8 mouse cellular contexts compared by ENCODE assay signal in genomic region chr6:118066199-118067081, GRCm38 (mm10). TPM values are rescaled to one million over a fixed set of nuclear protein-coding genes. Genes with fewer than 3 reads are reported as not detected.
DNase-seq lines count a peak whose midpoint lies in the region; ATAC-seq and TF ChIP-seq lines count a peak whose summit lies in the region.

No protein-coding gene starts in this region.

- H3K9me3 ChIP-seq in forebrain, embryonic 14.5 days (replicated peaks; ENCODE audit: control insufficient read depth, low read length), result no peaks in the 10 kb centered on the region
- H3K9me3 ChIP-seq in hindbrain, embryonic 16.5 days (ENCODE audit: control insufficient read depth, low read length), result no peaks in the 10 kb centered on the region
- no peaks in the 10 kb centered on the region for H3K9me3 ChIP-seq in limb, embryonic 14.5 days (ENCODE audit: control insufficient read depth, low read length)
- H3K9me3 ChIP-seq in midbrain, embryonic 13.5 days, result no peaks in the 10 kb centered on the region
- H3K9me3 ChIP-seq in stomach, embryonic 15.5 days, result no peaks in the 10 kb centered on the region

- DNase-seq in heart, adult 18-20 months, result peak; percentile 55 to 56
- no peak for DNase-seq in heart, postnatal 25 days (ENCODE audit: low spot score)
- DNase-seq in forebrain, embryonic 14.5 days (ENCODE audit: low spot score), result peak; percentile 36
- no peak for DNase-seq in limb, embryonic 14.5 days (ENCODE audit: low spot score)

- H3K27me3 ChIP-seq in forebrain, embryonic 14.5 days (replicated peaks; ENCODE audit: control insufficient read depth, insufficient read depth, low read length), result peaks cover 24% of the 10 kb centered on the region
- H3K27me3 ChIP-seq in hindbrain, embryonic 16.5 days (replicated peaks; ENCODE audit: control insufficient read depth, insufficient read depth, low read length), result no peaks in the 10 kb centered on the region; the same call in 1 of the 2 replicates
- H3K27me3 ChIP-seq in limb, embryonic 14.5 days (ENCODE audit: control insufficient read depth, insufficient read depth, low read length), result peaks cover 17% of the 10 kb centered on the region
- peaks cover 27% of the 10 kb centered on the region for H3K27me3 ChIP-seq in midbrain, embryonic 13.5 days
- H3K27me3 ChIP-seq in stomach, embryonic 15.5 days (replicated peaks), result peaks cover 22% of the 10 kb centered on the region

- ATAC-seq in forebrain, embryonic 14.5 days, result peak; percentile 57
- ATAC-seq in hindbrain, embryonic 16.5 days, result peak; percentile 61
- peak; percentile 26 for ATAC-seq in limb, embryonic 14.5 days (ENCODE audit: low FRiP score, low read depth)
- peak; percentile 74 for ATAC-seq in midbrain, embryonic 13.5 days
- peak; percentile 54 for ATAC-seq in stomach, embryonic 15.5 days (ENCODE audit: insufficient read depth, low FRiP score, low read depth)

- no peak overlapping the region for H3K27ac ChIP-seq in brown adipose tissue, adult 24 weeks (replicated peaks; ENCODE audit: low read depth, low read length)
- H3K27ac ChIP-seq in forebrain, embryonic 14.5 days (ENCODE audit: low read depth, low read length), result no peak overlapping the region
- H3K27ac ChIP-seq in hindbrain, embryonic 16.5 days (ENCODE audit: low read depth, low read length), result no peak overlapping the region; the same call in 1 of the 2 replicates
- H3K27ac ChIP-seq in limb, embryonic 14.5 days (replicated peaks; ENCODE audit: low read depth, low read length), result no peak overlapping the region
- no peak overlapping the region for H3K27ac ChIP-seq in midbrain, embryonic 13.5 days
- H3K27ac ChIP-seq in stomach, embryonic 15.5 days, result no peak overlapping the region

- no peaks in the 10 kb centered on the region; the same call in 1 of the 2 replicates for H3K4me1 ChIP-seq in brown adipose tissue, adult 24 weeks (ENCODE audit: control insufficient read depth, insufficient read depth, insufficient read length, low read length)
- peaks cover 19% of the 10 kb centered on the region for H3K4me1 ChIP-seq in forebrain, embryonic 14.5 days (ENCODE audit: control insufficient read depth, insufficient read depth, low read length)
- H3K4me1 ChIP-seq in hindbrain, embryonic 16.5 days (ENCODE audit: control insufficient read depth, insufficient read depth, low read depth, low read length), result peaks cover 26% of the 10 kb centered on the region
- H3K4me1 ChIP-seq in limb, embryonic 14.5 days (ENCODE audit: control insufficient read depth, insufficient read depth, low read length), result peaks cover 7% of the 10 kb centered on the region
- peaks cover 24% of the 10 kb centered on the region for H3K4me1 ChIP-seq in midbrain, embryonic 13.5 days (replicated peaks)
- H3K4me1 ChIP-seq in stomach, embryonic 15.5 days, result peaks cover 19% of the 10 kb centered on the region

- peak overlapping the region; percentile 53 for H3K4me3 ChIP-seq in brown adipose tissue, adult 24 weeks (ENCODE audit: insufficient read depth, low read depth, low read length)
- H3K4me3 ChIP-seq in forebrain, embryonic 14.5 days (ENCODE audit: low read depth, low read length), result peak overlapping the region; percentile 39
- H3K4me3 ChIP-seq in hindbrain, embryonic 16.5 days (ENCODE audit: low read length), result peak overlapping the region; percentile 56
- peak overlapping the region; percentile 39 for H3K4me3 ChIP-seq in limb, embryonic 14.5 days (replicated peaks; ENCODE audit: low read length)
- peak overlapping the region; percentile 52 for H3K4me3 ChIP-seq in midbrain, embryonic 13.5 days (replicated peaks)
- H3K4me3 ChIP-seq in stomach, embryonic 15.5 days (replicated peaks), result peak overlapping the region; percentile 43

- no peak for TF ChIP-seq POLR2A in limb, embryonic 14.5 days (IDR thresholded peaks at IDR 0.05; ENCODE audit: borderline replicate concordance, extremely low read depth, insufficient read depth, insufficient read length)

- peak overlapping the region; percentile 59 for H3K9ac ChIP-seq in forebrain, embryonic 14.5 days (ENCODE audit: low read length)
- H3K9ac ChIP-seq in hindbrain, embryonic 16.5 days (ENCODE audit: low read depth, low read length), result peak overlapping the region; percentile 75
- peak overlapping the region; percentile 36 for H3K9ac ChIP-seq in limb, embryonic 14.5 days (ENCODE audit: low read depth, low read length, severe bottlenecking)
- peak overlapping the region; percentile 71 for H3K9ac ChIP-seq in midbrain, embryonic 13.5 days (replicated peaks)
- peak overlapping the region; percentile 17; the same call in 1 of the 2 replicates for H3K9ac ChIP-seq in stomach, embryonic 15.5 days

- peak overlapping the region; percentile 97 for H3K4me2 ChIP-seq in forebrain, embryonic 14.5 days (ENCODE audit: low read length)
- H3K4me2 ChIP-seq in hindbrain, embryonic 16.5 days (ENCODE audit: low read length), result peak overlapping the region; percentile 100
- peak overlapping the region; percentile 74 for H3K4me2 ChIP-seq in limb, embryonic 14.5 days (replicated peaks; ENCODE audit: low read depth, low read length, severe bottlenecking)
- peak overlapping the region; percentile 99 for H3K4me2 ChIP-seq in midbrain, embryonic 13.5 days (replicated peaks)
- H3K4me2 ChIP-seq in stomach, embryonic 15.5 days, result peak overlapping the region; percentile 96

- intact Hi-C loops in heart, postnatal 25 days (cut with DNase I), result loop anchor here (10.0 kb wide), 1 partner anchor 318 kb away; no protein-coding TSS in a partner anchor

- under 1% methylated on average over 40 of the region's 40 CpGs for WGBS in forebrain, embryonic 14.5 days
- 3% methylated on average over 40 of the region's 40 CpGs for WGBS in hindbrain, embryonic 16.5 days
- WGBS in limb, embryonic 14.5 days, result under 1% methylated on average over 37 of the region's 40 CpGs
- WGBS in midbrain, embryonic 13.5 days, result 2% methylated on average over 40 of the region's 40 CpGs
- under 1% methylated on average over 40 of the region's 40 CpGs for WGBS in stomach, embryonic 15.5 days

- H3K36me3 ChIP-seq in forebrain, embryonic 14.5 days (ENCODE audit: control insufficient read depth, insufficient read depth, low read length), result no peaks in the 10 kb centered on the region
- H3K36me3 ChIP-seq in hindbrain, embryonic 16.5 days (ENCODE audit: control insufficient read depth, insufficient read depth, low read length), result no peaks in the 10 kb centered on the region
- H3K36me3 ChIP-seq in limb, embryonic 14.5 days (ENCODE audit: control insufficient read depth, insufficient read depth, low read length), result no peaks in the 10 kb centered on the region
- no peaks in the 10 kb centered on the region for H3K36me3 ChIP-seq in midbrain, embryonic 13.5 days
- no peaks in the 10 kb centered on the region for H3K36me3 ChIP-seq in stomach, embryonic 15.5 days

RNA-seq across cellular contexts. Expression of gene Rasgef1a, which starts 55.2 kb away (rescaled TPM):
- total RNA-seq in heart, adult 18-20 months (2021), result under 1 TPM; 0.20 to 0.23 TPM
- under 1 TPM; 0.14 to 0.16 TPM for total RNA-seq in heart, postnatal 25 days (2021)
- not detected in 2 replicates for polyA plus RNA-seq in brown adipose tissue, adult 24 weeks (2012; ENCODE audit: insufficient read depth, insufficient read length, missing spikeins)
- polyA plus RNA-seq in forebrain, embryonic 14.5 days (2014; fragmentation: Nextera tagmentation; extraction: Ambion mirVana), result 1.4 and 1.5 TPM in 2 replicates
- polyA plus RNA-seq in hindbrain, embryonic 16.5 days (2015; fragmentation: Nextera tagmentation; extraction: Ambion mirVana), result 5.7 and 6.5 TPM in 2 replicates
- polyA plus RNA-seq in limb, embryonic 14.5 days (2012; rRNA removed), result 0.15 and 0.28 TPM in 2 replicates
- polyA plus RNA-seq in limb, embryonic 14.5 days (2014; fragmentation: Nextera tagmentation; extraction: Ambion mirVana), result not detected in 2 replicates
- 1.2 and 1.4 TPM in 2 replicates for polyA plus RNA-seq in midbrain, embryonic 13.5 days (2015; fragmentation: Nextera tagmentation; extraction: Ambion mirVana)
- 0.44 and 0.49 TPM in 2 replicates for polyA plus RNA-seq in stomach, embryonic 15.5 days (2015; fragmentation: Nextera tagmentation; extraction: Ambion mirVana)

Comparison
In these comparisons a context has a peak if more than half of its experiments do, and no peak if none do; other contexts are left out.
1. DNase-seq: peak in heart, adult 18-20 months (2 of 2) and forebrain, embryonic 14.5 days (single experiment); none in heart, postnatal 25 days (single experiment) and limb, embryonic 14.5 days (single experiment).
2. H3K9ac ChIP-seq: peak in every context shown above with its lines; median percentile 75 in hindbrain, embryonic 16.5 days; 71 in midbrain, embryonic 13.5 days; 59 in forebrain, embryonic 14.5 days; 36 in limb, embryonic 14.5 days; 17 in stomach, embryonic 15.5 days.
3. Peak in every context shown above with its lines, with median percentiles within 50 percentile points of each other: H3K4me3 ChIP-seq, ATAC-seq and H3K4me2 ChIP-seq.